Comparison of ENCODE assay signal across 7 mouse cellular contexts in genomic region chr12:72654698-72655097, GRCm38 (mm10).
A peak's percentile ranks its signal among the peaks of the same experiment; 100 is the strongest.
DNase-seq lines count a peak whose midpoint lies in the region; TF ChIP-seq lines count a peak whose summit lies in the region.

No protein-coding gene starts in this region.

- DNase-seq in 3T3-L1 (ENCODE audit: low read depth, low spot score) = peak; percentile 78
- DNase-seq in cerebellum, adult 11 months = peak; percentile 55
- peak; percentile 62 for DNase-seq in forelimb bud, embryonic 11.5 days (ENCODE audit: low read depth, low spot score)
- peak; percentile 73 for DNase-seq in kidney, postnatal 10 days
- peak; percentile 42 to 56 for DNase-seq in lung, adult 18-20 months
- peak; percentile 80 for DNase-seq in retina, embryonic 14.5 days (ENCODE audit: low spot score)

- no peaks in the 10 kb centered on the region for H3K9me3 ChIP-seq in E14TG2a.4 (ENCODE audit: low read length)

- TF ChIP-seq CTCF in E14TG2a.4 (conservative IDR thresholded peaks at IDR 0.05; ENCODE audit: low read length) = peak; percentile 79

- no peaks in the 10 kb centered on the region for H3K27me3 ChIP-seq in E14TG2a.4 (ENCODE audit: insufficient read depth, low read length)

- H3K4me1 ChIP-seq in E14TG2a.4 (replicated peaks; ENCODE audit: low read depth, low read length) = peaks cover 37% of the 10 kb centered on the region

- 0 out of 2 replicates have a peak, but pooled peaks cover 6% of the 10 kb centered on the region for H3K36me3 ChIP-seq in E14TG2a.4 (ENCODE audit: insufficient read depth, low read length)

- H3K4me3 ChIP-seq in E14TG2a.4 (replicated peaks; ENCODE audit: low read length) = no peak overlapping the region
